Mouse (Mus musculus) adrenal gland, postnatal 4 days (tissue): Measurements from ENCODE around the gene Pparg. TPM values are rescaled to one million over a fixed set of nuclear protein-coding genes. Genes with fewer than 3 reads are reported as not detected.

Experiments used
- DNase-seq, 2 experiments: peaks; one replicate each; pipeline ENCODE4 v3.0.0; 2021 to 2022; ENCODE audit warnings: low spot score in 2 of 2, mixed read lengths in 2 of 2
- total RNA-seq, 2 experiments: library from RNA; stranded (reverse); gene quantifications; 2 replicates each; pipeline ENCODE4 v1.2.3; 2021

The Pparg gene
- total RNA-seq, 2 experiments from 2014 or later = 24.8 to 30.2 TPM

DNA sequence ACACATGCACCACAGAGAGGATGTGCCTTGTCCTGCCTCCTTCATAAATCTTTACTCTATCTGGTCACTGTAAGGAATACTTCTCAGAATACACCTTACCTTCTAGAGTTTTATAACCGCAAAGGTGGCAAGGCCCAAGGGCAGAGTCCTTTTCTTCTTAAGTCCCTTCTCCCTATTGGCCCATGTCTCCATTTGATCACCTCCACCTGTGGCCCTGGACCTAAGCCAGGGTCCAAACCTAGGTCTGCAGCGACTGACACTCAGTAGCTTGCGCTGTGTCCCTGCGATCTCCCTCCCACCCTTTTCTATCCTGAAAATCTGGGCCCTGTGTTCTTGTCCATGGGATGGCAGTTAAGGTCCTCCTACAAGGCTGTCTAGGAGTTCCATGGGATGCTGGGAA is 142.3 kb downstream of the Pparg start:
- DNase-seq = no peak

DNA sequence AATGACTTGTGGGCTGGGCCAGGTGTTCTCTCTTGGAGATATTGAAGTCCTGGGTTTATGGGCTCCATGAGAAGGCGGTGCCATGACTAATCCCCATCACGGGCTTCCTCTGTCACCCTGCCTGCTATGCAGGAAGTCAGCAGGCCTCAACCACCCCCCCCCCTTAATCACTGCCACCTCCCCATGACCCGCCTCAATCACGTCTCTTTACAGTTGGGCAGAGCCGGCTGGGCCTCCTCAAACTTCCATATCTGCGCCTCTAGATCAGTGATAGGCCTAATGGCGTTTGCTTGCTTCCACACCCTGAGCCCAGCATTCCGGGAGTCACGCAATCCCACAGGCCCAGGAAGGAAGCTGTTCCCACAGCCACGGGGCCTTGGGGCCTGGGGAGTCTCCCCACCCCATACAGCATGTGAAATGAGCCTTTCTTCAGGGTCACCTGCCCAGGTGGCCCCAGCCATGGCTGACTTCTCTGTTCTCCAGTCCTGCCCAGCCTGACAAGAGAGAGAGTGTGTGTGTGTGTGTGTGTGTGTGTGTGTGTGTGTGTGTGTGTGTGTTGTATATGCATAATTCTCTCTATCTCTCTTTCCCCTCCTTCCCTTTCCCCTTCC is 142.9 kb downstream of the Pparg start:
- DNase-seq = no peak

GRCm38 (mm10) chr6:115504160-115504558 is 143.4 kb downstream of the Pparg start:
- no peak for DNase-seq

DNA sequence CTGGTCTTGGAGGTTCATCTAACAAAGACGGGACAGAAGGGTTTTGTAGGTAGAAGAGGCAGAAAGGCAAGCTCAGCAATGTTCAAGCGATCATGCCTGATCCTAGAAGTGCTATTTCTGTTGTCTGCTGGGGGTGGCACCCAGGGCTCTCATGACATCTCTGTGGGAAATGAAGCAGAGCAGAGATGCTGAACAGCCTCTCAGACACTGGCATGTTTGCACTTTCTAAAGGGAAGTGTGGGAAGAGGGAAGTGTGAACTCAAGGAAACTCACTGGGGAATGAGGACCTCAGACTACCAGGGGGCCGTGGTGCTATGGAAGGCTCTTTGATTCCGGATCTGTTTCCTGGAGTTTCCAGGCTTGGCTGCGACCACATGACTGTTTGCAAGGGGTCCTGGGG is 144.2 kb downstream of the Pparg start:
- no peak for DNase-seq

DNA sequence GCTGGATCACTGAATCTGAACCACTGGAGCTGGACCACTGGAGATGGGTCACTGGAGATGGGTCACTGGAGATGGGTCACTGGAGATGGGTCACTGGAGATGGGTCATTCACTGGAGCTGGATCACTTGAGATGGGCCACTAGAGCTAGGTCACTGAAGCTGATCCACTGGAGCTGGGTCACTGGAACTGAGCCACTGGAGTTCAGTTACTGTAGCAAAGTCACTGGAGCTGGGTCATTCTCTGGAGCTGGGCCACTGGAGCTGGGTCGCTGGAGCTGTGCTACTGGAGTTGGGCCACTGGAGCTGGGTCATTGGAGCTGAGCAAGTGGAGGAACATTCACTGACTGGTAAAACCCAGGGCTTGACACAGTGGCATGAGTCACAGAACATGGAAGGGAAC is 145.7 kb downstream of the Pparg start:
- no peak for DNase-seq

DNA sequence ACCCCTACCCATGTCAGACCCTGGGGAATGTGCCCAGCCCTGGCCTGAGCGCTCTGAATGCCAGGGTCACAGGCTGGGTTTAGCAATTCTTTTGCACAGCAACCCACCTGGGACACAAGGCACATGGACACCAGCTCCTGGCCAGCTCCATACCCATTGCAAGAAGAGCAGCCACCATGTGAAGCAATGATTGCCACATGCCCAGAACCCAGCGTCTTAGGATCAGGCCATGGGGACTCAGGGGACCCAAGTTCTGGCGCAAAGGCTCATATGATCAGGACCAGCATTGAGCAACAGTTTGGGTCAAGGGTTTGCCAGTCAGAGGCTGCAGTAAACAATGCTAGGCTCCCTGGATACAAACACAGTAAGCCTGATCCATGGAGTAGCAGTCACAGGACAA is 150.7 kb downstream of the Pparg start:
- DNase-seq = no peak

DNA sequence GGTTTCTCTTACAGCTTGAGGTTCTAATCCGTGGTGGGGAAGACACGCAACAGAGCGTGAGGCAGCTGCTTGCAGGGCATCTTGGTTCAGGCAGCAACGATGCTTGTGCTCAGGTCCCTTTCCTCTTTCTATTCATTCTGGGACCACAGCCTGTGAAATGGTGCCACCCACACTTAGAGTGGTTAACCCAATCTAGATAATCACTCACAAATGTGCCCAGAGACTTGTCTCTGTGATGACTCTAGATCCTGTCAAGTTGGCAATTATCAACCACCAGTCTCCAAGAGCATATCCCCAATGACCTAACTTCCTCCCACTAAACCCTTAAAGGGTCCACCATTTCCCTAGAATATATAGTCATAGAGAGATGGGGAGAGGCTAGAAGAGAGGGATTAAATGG is 152.5 kb downstream of the Pparg start:
- DNase-seq = no peak

DNA sequence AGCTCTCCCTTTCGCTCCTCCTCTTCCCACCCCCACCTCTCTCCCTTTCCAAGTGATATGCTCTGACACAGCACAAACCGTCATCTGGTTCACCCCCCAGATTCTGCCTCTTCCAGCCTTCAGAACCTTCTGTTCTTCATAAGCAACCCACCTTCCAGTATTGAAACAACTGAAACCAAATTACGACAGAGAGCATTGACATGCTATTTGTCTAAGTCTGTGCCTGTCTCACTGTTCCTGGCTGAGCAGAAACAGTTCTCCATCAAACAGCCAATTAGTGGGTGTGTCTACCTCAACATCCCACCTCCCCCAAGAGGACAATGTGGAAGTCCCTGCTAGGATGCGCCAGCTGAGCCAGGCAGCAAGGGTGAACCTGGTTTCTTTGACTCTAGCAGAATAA is 157.2 kb downstream of the Pparg start:
- no peak for DNase-seq

DNA sequence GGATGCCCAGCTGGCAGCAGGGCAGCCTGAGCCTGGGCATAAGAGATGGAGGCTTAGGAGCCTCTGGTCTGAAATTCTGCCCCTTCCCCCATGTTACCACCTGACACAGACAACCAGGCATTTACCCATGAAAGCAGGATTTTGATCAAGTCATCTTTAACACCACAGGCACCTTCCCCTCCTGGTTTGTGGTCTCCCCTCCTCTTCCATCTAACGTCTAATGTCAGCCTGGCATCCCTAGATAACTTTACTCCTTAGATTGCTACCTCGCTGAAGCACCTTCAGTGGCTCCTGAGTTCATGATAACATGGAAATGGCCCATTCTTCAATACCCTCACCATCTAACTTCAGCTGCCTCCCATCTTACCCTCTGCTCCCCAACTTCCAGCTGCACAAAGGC is 157.6 kb downstream of the Pparg start:
- DNase-seq = no peak

- DNase-seq = no peak
Measured at GRCm38 (mm10) chr6:115519275-115519699, 158.5 kb downstream of the Pparg start.

DNA sequence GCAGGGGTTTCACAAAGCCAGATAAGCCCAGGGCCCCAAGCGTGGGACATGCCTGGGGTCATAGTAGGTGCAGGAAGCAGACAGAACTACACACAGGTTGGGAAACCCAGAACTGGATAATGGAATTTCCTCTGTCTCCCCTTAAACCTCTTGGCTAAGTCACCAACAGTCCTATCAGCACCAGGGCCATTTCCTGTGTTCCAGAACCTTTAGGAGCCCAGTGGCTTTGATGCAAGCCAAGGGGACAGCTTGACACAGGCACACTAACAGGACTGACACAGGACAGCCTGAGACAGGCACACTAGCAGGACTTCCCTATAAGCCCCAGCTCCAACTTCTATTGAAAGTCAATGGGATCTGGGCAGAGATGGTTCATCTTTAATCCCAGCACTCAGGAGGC is 161.2 kb downstream of the Pparg start:
- DNase-seq = no peak

GRCm38 (mm10) chr6:115522691-115523146 is 162.0 kb downstream of the Pparg start:
- DNase-seq = no peak

GRCm38 (mm10) chr6:115523201-115523600 is 162.4 kb downstream of the Pparg start:
- DNase-seq = no peak

DNA sequence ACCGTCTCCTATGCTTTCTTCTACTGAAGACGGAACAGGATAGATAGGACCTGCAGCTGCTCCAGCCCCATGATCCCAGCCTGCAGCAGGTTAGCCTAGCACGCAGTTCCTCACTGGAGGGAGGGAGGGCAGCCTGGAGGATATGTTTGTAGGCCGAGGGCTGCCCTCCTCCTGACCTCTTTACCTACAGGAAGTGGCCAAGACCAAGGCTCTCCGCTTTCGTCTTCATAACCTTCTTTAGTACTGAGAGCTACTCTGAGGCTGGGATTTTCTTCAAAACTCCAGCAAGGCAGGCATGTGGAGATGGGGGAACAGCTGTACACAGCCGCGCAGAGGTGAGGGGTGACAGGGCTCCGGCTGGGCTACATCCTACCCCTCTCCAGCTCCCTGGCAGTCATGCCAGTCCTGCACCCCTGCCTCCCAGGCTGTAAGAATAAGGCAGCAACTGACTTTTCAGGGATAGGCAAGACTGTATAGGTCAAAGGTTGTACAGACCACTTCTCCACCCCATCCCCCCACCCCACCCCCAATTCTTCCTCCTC is 163.8 kb downstream of the Pparg start:
- no peak for DNase-seq

- no peak for DNase-seq
Measured at GRCm38 (mm10) chr6:115527418-115527817, 166.7 kb downstream of the Pparg start.

- no peak for DNase-seq
Measured at GRCm38 (mm10) chr6:115528372-115528771, 167.6 kb downstream of the Pparg start.

GRCm38 (mm10) chr6:115534617-115535016 is 173.9 kb downstream of the Pparg start:
- DNase-seq = no peak

- DNase-seq = no peak
Measured at GRCm38 (mm10) chr6:115536169-115536568, 175.4 kb downstream of the Pparg start.

GRCm38 (mm10) chr6:115538645-115539429 is 178.1 kb downstream of the Pparg start:
- DNase-seq = peak; percentile 49 to 73
